Mouse (Mus musculus) C2C12 (cell line): Measurements from ENCODE around the gene Gm20441.

Source experiments
- CTCF ChIP-seq: IDR thresholded peaks from one replicate; pipeline ENCODE4 v1.5.1; 2011; ENCODE audit not compliant: control insufficient read depth, insufficient read depth, insufficient read length
- USF1 ChIP-seq: IDR thresholded peaks from one replicate; pipeline ENCODE4 v1.6.1; 2011; ENCODE audit warnings: low read depth, mild to moderate bottlenecking, control low read depth, moderate library complexity

DNA sequence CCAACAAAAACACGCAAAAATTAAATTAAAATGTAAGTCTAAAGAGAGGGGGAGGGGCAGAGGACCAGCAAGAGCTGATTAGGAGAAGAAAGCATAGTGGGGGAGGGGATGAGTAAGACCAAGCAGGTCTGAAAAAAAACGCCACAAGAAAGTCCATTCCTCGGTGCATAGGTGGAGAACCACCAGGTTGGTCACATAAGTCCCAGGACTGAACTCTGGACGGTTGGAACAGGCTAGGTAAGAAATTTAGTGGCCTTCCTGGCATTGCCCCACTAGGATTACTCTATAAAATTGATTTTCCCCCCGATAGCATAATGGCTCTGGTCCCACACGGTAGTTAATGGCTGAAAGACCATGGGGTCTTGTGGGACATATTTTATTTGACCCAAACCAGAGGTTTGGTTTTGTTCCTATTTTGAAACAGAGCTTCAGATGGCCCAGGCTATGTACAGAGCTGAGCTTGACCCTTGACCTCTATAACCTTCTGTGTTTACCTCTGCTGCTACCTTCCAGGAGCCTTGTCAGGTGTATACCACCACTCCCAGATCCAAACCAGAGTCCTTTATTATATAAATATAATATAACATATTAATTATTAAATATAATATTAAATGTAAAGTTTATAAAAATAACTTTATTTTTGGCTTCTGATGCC, 8.5 kb upstream of the Gm20441 start:
- TF ChIP-seq CTCF: no peak
- no peak for TF ChIP-seq USF1
